Mouse (Mus musculus) testis, postnatal 14 days (tissue): ENCODE data around the gene Fbxo9.
"Not testable (repeated sequence)": the region's sequence is repeated elsewhere in the genome, so short reads cannot be mapped to it uniquely, and the experiment has no call there.

Experiments
- DNase-seq: peaks from one replicate; pipeline ENCODE4 v3.0.0; 2021; ENCODE audit warnings: low spot score

Gene Fbxo9

DNA sequence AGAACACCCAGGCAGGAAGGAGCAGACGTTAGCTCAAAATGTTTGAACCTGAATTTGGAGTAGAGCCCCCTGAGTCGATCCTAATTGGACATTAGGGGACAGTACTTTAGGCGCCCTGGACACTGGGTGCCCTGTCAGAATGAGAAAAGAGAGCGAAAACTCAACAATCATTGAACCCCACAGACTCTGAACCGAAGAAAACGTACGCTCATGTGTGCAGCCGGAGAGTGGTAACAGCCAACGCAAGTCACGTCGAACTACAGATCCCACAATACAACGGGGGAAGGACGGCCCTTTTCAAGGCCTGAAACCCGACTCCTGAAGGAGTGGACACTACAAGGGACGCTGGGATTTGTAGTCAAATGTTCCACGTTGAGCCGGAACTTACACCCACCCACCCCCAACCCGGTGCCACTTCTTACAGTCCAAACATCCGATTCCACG, at the start of gene Fbxo9, which contains the start of gene Ick:
TSS of gene Fbxo9 (minus strand) at position 270 of the 444 bp plus-strand sequence.
TSS of gene Ick (plus strand) at position 397 of the 444 bp plus-strand sequence.
- DNase-seq, result peak; percentile 95

DNA sequence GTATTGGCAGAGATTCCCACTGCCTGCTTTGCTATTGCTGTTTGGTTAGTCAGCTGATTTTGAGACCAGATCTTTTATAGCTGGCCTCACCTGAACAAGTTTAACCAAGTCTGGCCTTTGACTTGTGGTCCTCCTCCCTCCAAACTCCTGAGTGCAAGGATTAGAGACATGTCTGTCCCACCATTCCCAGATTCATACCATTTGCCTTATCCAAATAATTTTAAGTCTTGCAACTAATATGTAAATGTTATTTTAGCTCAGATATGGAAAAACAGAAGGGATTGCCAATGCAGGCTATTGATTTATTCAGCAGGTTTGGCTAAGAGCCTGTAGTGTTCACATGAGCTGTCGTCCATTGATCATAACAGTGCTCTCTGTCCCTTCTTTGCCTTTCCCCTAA, 48.4 kb upstream of the Fbxo9 start:
- no peak for DNase-seq

DNA sequence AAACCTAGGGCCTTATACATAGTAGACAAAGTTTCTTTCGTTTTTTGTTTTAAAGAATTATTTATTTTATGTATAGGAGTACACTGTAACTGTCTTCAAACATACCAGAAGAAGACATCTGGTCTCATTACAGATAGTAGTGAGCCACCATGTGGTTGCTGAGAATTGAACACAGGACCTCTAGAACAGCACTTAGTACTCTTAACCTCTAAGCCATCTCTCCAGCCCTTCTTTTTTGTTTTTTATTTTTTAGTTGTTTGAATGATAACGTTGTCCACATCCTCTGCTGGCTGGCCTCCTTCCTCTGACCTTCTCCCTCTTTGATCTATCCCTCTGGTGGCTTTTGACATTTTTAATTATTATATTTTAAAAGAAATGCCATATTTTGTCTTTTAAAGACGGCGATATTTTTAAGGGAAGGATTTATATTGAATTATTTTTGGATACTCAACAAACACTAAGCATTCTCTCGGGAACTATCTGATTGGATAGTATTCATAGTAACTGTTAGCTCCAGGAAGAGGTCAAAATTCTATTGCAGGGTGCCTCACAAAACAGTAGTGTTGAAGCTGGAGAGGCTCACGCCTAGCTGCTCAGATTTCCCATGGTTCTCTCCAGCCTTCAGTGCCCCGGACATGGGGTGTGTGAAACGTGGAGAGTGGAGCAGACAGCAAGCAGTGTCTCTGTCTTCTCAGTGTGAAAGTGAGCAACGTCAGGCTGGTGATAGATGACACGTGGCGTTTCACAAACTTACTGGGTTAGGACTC, 45.5 kb upstream of the Fbxo9 start:
- DNase-seq, result no peak

DNA sequence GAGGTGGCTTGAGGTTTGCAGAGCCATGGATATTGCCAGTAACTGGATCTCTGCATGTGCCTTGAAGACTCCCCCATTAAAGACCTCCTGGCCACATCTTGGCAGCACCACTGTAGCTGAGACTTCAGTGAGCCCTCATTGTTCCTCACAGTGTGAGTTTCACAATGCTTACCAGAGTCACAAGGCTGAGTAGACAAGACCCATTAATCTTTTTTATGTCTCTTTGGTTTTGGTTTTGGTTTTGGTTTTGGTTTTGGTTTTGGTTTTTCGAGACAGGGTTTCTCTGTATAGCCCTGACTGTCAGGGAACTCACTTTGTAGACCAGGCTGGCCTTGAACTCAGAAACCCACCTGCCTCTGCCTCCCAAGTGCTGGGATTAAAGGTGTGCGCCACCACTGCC, 40.9 kb upstream of the Fbxo9 start:
- DNase-seq, result not testable (repeated sequence)

DNA sequence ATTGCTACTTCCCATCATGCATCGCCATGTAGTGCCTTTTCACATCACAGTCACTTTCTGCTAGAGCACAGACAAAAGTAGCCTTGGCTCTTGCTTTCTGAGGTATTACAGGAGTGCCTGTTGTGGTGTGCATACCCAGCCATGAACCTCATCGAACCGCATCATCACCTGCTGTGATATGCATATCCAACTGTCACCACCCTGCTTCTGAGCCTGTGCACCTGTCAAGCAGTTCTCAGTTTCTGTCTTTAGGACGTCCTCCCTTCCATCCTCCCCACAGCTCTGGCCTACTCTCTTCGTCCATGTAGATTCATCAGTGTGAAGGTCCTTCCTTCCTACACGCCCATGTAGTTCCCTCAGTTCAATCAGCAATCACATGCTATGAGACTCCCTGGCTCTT, 39.3 kb upstream of the Fbxo9 start:
- no peak for DNase-seq

DNA sequence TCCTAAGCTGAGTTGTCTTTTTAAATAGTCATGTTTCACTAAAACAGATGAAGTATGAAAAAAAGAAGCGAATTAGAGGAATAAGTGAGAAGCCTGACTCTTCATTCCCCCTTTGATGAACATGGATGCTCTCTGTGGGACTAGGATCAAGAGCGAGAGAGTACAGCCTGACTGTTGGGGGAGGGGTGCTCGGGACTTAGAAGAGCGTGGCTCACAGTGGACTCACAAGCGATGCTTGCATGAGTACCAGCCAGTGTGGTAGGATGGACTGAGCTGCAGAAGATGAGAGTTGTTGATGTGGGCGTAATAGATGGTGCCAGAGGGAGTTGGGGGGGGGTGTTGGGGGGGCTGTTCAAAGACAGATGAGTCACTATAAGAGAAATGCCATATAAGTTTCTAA, 37.8 kb upstream of the Fbxo9 start:
- no peak for DNase-seq

DNA sequence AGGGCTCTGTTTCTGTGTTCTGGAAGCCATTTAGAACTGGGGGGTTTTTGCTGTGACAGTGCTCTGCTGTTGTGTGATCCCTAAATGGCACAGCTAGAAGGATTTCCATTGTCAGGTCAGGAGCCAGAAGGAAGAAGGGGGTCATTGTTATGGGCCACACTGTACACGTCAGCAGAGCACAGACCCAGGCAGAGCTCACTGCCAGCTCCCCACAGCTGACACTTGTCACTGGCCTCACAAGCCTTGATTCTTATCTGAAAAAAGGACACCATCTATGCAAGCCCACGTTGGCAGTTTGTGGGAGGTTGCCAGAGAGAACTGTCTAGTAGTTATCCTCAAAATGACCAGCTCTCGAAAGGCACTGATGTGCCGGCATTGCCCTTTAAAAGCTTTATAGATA, 37.2 kb upstream of the Fbxo9 start:
- DNase-seq, result no peak

DNA sequence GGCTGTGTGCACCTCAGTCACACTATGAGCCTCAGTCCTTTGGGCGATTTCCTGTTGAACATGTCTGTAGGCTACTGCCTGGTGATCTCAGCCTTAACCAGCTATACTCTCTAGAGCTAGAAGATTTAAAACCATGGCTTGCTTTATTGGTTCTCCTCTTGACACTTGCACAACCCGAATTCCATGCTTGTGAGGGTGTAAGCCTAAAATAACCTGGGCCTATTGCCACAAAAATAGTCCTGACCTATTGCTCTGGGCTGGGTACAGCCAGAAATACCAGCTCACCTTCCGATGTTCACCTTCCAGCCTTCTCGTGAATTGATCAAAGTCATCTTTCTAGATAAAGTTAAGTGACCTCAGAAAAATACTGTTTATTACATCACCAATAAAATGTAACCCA, 30.6 kb upstream of the Fbxo9 start:
- no peak for DNase-seq

DNA sequence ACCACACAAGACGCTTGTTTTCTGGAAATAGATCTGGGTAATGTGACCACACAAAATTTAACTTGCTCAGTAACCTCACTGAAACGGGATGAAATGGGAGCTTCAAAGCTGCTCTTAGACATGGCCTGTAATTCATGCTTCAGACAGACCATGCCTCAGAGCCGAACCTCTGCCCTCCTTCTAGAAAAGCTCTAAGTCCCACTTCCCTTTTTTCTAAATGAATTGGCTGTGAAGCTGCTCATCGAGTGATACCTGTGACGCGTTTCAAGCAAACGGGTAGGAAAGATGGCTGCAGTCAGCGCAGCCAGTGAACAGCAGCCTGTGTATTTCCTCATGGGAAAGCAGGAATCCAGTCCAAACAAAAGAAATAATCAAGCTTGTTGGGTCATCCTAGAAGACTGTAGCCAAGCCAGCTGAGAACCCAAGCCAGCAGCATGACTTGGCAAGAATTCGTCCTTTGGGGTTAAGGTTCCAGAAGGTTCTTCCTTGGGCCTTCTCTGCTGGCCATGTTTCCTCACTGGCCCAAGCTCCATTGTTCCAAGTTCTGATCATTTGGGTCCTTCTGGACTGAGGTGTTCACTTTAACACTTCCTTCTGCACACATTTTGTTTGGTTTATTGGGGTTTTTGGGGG, 29.3 kb upstream of the Fbxo9 start:
- no peak for DNase-seq

DNA sequence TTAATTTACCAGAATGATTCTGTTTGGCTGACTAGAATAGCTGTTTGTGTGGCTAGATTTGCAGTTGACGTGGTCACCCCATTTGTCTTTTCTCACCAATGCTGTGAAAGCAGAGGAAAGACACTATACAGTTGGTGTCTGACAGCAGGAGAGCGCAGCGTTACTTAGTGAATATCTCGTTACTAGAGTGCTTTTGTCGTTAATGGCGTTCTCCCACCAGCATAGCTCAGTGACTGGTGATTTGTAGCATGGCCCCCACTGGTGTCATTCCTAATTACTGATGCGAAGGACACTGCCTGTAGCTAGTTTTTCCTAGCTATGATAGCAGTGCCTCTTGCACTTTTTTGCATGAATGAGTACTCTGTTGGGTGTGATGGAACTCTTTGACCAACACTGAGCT, 26.8 kb upstream of the Fbxo9 start:
- no peak for DNase-seq

DNA sequence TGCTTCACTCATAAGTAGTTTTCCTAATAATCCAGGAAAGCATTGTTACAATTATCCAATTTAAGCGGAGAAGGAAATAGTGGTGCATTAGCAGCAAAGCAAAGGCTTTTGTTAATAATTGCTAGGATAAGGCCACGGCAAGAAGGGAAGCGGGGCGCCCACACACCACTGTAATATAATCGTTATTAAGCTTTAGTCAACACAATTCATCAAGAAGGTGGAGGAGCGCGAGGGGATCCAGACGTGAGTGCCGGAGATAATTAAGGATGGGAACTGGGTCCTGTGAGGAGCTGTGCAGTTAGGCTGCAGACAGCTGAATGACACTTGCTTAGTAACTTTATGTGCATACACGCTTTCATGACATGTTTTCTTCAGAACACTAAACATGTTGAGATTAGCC, 17.8 kb upstream of the Fbxo9 start:
- no peak for DNase-seq

DNA sequence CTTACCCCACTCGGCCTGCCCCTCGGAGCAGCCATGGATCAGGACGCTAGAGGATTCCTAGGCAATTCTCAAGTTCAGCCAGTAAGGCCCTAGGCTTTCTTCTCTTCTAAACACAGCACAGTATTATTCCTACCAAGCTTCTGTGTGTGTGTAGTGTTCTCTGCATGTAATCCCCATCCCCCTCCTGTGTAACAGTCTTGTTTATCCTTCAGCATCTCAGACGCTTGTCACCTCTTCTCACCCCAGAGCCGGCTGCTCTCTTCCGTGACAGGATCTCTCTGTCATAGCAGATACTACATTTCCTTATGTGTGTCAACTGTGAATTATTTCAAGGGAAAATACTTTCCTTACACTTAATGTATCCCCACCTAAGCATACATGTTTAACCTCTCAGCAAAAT, 17.1 kb upstream of the Fbxo9 start:
- DNase-seq, result no peak

DNA sequence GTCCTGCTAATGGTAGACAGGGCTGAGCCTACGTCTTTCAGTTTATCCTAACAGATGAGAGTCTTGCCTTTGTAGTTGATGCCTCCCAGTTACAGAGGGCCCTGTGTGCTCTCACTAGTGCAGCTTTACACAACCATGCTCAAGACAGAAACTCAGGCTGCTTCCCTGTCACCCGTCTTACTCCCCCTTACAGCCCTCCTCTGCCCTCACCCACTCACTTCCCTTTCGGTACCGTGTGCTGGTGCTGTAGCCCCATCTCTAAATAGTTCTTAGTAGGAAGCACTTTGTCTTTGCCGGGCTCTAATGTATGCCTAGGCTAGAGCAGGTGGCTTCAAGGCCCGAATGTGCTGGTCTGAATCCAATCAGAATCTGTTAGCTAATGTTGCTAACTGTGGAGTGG, 15.4 kb upstream of the Fbxo9 start:
- DNase-seq, result no peak

DNA sequence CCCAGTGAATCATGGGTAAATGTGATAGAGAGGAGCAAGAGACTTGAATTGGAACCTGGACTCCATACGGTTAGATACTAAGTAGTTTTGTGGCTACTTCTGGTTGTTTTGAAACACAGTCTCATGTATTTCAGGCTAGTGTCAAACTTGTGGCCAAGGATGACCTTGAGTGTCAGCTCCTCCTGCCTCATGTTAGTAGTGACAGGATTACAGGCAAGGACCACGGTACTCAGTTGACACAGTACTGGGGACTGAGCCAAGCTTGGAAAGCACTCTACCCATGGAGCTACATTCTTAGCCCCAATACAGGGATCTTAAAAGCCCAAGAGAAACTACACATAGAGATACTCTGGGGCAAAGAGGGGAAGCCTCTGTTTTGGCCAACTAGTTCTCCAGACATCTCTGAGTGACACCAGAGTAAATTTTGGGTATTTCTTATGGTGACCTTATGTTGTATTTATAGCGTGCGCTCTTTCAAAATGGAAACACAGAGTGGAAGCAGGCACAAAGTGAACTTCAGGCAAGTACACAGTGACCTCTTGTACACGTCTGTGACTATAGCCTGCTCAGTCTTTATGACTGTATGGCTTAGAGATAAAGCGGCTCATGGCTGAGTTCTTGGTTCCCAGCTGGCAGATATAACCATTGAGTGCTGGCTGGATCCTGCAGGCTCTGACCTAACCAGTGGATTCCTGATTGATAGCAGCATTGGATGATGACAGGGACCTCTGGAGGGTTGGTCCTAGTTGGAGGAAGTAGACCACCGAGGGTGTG, 14.3 kb upstream of the Fbxo9 start:
- no peak for DNase-seq

DNA sequence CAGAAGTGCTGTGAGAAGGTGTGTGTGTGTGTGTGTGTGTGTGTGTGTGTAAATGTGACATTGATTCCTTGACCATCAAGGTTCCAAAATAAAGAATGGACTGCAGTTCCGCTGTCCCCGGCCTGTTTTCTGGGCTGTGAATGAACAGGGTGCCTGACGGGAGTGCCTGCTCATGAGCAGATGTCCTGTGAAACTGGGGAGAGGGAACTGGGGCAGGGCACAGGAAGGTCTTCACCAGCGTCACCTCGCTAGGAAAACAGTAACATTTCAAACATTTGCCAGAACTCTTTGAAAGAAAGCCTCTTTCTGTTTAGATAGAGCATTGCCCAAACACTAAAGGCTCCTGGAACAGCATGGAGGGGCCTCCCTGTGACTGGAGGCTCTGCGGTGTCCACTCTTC, 13.1 kb upstream of the Fbxo9 start:
- DNase-seq, result no peak

DNA sequence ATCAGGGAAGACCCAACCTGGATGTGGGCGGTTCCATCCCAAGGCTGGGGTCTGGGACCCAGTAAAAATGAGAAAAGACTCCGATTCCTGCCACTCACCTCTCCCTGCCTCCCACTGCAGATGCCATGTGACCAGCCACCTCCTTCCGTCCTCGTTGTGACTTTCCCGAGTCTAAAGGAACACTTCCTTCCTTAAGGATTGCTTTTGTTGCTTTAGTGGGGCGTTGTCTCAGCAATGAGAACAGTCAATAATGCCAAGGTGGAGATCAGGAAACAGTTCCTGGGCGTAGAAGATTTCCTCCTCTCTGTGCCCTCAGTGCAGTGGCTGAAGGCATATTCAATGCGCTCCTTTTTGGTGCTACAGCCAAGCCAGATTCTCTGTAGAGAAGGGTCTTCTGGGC, 12.5 kb upstream of the Fbxo9 start:
- no peak for DNase-seq

DNA sequence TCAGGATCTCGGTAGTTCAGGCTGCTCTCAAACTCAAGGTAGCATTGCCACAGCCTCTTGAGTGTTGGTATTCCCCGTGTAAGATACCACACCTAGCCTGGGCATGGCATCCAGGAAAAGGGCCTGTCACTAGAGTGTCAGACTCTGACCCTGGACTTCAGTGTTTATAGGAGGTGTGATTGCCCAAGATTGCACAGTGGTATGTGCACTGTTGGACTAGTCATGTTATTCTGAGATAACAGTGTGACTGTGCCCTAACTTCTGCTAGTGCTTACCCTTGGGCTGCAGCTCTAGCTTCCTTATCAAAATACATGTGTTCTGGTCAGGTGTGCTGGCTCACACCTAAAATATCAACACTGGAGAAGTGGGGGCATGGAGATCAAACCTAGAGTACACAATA, 8.8 kb upstream of the Fbxo9 start:
- DNase-seq, result no peak

DNA sequence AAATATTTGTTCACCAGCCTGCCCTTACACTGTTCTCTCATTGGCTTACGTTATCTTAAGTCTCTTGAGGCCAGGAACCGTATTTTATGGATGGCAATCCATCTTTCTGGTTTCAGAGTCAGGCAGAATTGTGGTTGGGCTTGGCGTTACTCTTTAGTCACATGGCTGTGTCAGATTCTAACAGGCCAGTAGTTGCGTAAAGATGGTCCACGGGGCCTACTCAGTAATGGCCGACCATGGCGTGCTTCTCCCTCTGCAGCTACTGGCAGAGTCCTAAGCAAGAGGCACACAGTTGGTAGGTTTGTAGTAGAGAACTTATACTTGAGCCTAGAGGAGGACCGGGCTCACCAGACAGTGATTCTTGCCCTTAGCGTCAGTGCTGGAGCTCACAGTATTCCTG, 6.9 kb upstream of the Fbxo9 start:
- DNase-seq, result no peak

DNA sequence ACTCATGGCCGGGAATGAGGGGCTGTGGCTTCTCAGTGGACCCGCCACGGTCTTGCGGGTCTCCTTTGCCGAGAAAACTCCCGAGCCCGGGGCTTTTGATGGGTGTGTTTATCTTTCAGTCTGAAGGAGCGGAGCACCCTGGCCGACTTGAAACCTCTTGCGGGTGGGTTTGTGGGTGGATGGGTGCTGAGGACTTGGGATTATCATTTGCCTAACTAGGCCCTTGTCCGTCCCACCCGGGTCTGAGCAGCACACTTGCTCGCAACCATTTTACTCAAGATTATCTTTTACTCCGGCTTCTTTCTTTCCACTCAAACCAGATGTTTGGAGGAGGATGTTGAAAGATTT, 4.6 kb upstream of the Fbxo9 start:
- DNase-seq, result no peak

DNA sequence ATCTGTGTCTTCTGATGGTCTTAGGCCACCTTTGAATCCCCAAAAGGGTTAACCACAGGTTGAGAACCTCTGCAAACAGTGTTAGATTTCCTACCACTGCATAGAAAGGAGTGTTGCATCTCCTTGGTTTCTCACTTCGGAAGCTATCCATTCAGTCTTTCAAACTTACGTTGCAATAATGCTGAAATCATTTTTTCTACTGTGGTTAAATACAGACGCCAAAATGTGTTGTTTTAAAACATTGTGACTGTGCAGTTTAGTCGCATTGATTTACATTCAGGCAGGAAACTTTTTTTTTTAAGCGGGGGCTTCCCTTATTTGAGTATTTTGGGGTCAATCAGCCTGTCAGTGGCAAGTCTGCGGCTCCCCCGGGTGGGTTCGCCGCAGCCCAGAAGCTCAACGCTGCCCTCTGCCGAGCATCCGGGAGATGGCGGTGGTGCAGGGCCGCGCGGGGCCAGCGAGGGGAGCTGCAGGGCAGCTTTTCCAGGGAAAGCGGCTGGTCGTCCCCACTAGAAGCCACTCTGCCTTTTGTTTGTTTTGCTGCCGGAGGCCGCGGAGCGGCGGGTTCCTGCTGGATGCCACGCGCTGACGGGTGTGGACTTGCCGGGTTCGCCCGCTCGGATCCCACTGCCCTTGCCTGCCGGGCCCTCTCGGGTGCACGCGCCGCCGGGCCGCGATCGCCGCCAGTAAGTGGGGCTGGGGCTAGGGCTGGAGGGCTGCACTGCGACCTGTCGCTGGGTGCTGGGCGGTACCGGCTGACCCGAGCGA, 4.1 kb upstream of the Fbxo9 start:
- peak; percentile 87 for DNase-seq

DNA sequence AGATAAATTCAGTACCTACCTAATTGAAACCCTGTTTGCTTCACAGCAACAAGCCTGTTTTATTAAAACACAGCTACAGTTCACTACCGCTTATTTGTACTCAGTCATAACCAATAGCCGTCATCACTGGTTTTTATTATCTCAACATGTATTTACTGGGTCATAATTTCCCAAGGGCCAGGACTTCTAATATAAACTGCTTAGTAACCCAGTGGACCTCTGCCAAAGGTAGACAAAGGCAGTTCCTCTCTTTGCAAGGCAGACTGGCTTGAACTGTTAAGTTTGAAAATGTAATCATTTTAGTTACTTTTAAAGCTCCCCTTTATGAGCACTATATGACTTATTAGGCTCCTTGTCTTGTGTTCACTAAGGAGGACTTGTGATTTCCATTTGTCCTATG, 2.6 kb upstream of the Fbxo9 start:
- no peak for DNase-seq

DNA sequence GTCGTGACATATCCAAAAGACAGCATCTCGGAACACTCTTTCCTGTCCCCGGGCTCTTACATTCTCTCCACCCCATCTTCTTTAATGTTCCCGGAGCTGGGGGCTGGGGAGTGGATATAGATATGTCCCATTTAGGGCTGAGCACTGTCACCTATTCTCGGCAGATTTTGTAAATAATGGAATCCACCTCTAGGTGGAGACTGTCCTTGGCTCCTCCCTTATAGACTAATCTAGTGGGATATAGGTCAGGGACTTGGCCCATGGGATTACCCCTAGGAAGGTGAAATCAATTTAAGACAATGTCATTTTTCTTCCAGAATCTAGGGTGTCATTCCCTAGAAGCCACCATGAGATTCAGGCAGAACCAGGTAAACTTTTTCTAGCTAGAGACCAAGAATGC, 791 bp upstream of the Fbxo9 start:
- DNase-seq, result no peak
